In the genomic region with DNA sequence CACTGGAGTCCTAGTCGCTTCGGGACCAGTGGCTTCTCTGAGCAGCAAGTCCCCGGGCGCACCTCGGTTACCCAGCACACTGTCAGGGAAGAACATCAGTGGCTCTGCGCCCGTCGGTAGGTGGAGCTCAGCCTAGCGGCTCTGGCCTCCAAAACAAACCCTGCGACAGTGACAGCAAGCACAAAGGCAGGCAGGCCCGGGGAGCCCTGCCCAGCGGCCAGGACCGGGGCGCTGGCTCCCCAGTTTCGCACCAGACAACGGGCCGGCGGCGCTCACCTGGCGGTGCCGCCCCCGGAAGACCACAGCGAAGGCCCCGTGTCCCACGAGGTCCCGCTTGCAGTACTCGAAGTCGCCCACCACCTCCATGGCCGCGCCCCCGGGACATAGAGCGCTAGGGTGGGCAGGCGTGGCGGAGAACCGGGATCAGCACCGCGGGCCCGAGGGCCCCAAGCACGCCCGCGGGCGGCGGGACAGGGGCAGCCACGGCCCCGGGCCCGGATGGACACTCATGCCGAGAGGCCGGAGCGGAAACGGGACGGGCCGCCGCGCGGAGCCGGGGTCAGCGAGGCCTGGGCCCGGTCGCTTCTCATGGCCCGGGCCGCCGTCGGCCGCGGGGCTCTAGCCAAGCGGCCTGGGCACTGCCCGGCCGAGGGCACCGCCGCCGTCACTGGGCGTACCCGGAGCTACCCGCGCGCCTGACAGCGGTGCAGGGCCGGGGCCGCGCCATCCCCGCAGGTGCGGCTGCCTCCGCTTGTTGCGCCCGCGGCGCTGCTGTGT, we compare ENCODE assay signal across 8 mouse cellular contexts. TPM values are rescaled to one million over a fixed set of nuclear protein-coding genes. Genes with fewer than 3 reads are reported as not detected.
DNase-seq lines count a peak whose midpoint lies in the region; ATAC-seq and TF ChIP-seq lines count a peak whose summit lies in the region.

No protein-coding gene starts in this region.

- peak overlapping the region; percentile 74 for H3K4me2 ChIP-seq in forebrain, postnatal 0 days (ENCODE audit: low read depth)
- H3K4me2 ChIP-seq in lung, embryonic 14.5 days: peak overlapping the region; percentile 94

- peak overlapping the region; percentile 81 for H3K27ac ChIP-seq in cerebellum, adult 2 months (ENCODE audit: insufficient read depth, low read length)
- peak overlapping the region; percentile 96 for H3K27ac ChIP-seq in forebrain, postnatal 0 days (ENCODE audit: low read depth, low read length)
- peak overlapping the region; percentile 87 for H3K27ac ChIP-seq in lung, embryonic 14.5 days (ENCODE audit: low read depth)

- no peak; the same call in 1 of the 2 replicates for TF ChIP-seq CTCF in cerebellum, adult 2 months (IDR thresholded peaks at IDR 0.05; ENCODE audit: borderline replicate concordance, insufficient read depth, low read depth, low read length)
- TF ChIP-seq CTCF in forebrain, postnatal 0 days (IDR thresholded peaks at IDR 0.05; ENCODE audit: low read depth): peak; percentile 72
- peak; percentile 64 for TF ChIP-seq CTCF in lung, embryonic 14.5 days (IDR thresholded peaks at IDR 0.05; ENCODE audit: low read depth)

- no peaks in the 10 kb centered on the region for H3K27me3 ChIP-seq in cerebellum, adult 2 months (ENCODE audit: control insufficient read depth, insufficient read depth, low read length)
- H3K27me3 ChIP-seq in forebrain, postnatal 0 days (ENCODE audit: insufficient read depth, low read length): no peaks in the 10 kb centered on the region
- H3K27me3 ChIP-seq in lung, embryonic 14.5 days (ENCODE audit: insufficient read depth, low read length): no peaks in the 10 kb centered on the region

- peak overlapping the region; percentile 92 for H3K9ac ChIP-seq in forebrain, postnatal 0 days
- peak overlapping the region; percentile 95 for H3K9ac ChIP-seq in lung, embryonic 14.5 days

- peak; percentile 85 for ATAC-seq in forebrain, postnatal 0 days
- peak; percentile 86 for ATAC-seq in lung, embryonic 14.5 days (ENCODE audit: insufficient read depth)
- peak; percentile 82 for ATAC-seq in neutrophil, adult 5-6 weeks (ENCODE audit: extremely low read depth, insufficient number of reproducible peaks, low FRiP score, poor library complexity, severe bottlenecking)

- H3K36me3 ChIP-seq in forebrain, postnatal 0 days (ENCODE audit: insufficient read depth): 0 out of 2 replicates have a peak, but pooled peaks cover 6% of the 10 kb centered on the region
- H3K36me3 ChIP-seq in lung, embryonic 14.5 days (ENCODE audit: insufficient read depth): 0 out of 2 replicates have a peak, but pooled peaks cover 7% of the 10 kb centered on the region

- no peaks in the 10 kb centered on the region for H3K9me3 ChIP-seq in forebrain, postnatal 0 days (ENCODE audit: low read length)
- no peaks in the 10 kb centered on the region for H3K9me3 ChIP-seq in lung, embryonic 14.5 days (ENCODE audit: low read depth, low read length)

- peak; percentile 82 for DNase-seq in MEL-GATA-1-ER (ENCODE audit: extremely low read depth, low read depth)
- DNase-seq in cerebellum, adult 2 months: peak; percentile 91
- peak; percentile 87 for DNase-seq in forebrain, postnatal 0 days
- DNase-seq in heart, postnatal 4 days: peak; percentile 81
- peak; percentile 76 to 83 for DNase-seq in layer of hippocampus, adult 8-10 months (ENCODE audit: low spot score in 2 of 2)
- DNase-seq in lung, embryonic 14.5 days: peak; percentile 88
- peak; percentile 76 for DNase-seq in testis, postnatal 14 days (ENCODE audit: low spot score)

- WGBS in cerebellum, adult 2 months: under 1% methylated on average over 87 of the region's 87 CpGs
- WGBS in forebrain, postnatal 0 days: under 1% methylated on average over 79 of the region's 87 CpGs
- under 1% methylated on average over 86 of the region's 87 CpGs for WGBS in lung, embryonic 14.5 days

- TF ChIP-seq POLR2A in cerebellum, adult 2 months (IDR thresholded peaks at IDR 0.05; ENCODE audit: borderline replicate concordance, insufficient read depth, low read length): peak; percentile 71; the same call in 1 of the 2 replicates

- H3K4me1 ChIP-seq in cerebellum, adult 2 months (ENCODE audit: control insufficient read depth, insufficient read depth, low read length): no peaks in the 10 kb centered on the region; the same call in 1 of the 2 replicates
- H3K4me1 ChIP-seq in forebrain, postnatal 0 days (ENCODE audit: insufficient read depth): peaks cover 5% of the 10 kb centered on the region
- no peaks in the 10 kb centered on the region for H3K4me1 ChIP-seq in lung, embryonic 14.5 days (ENCODE audit: insufficient read depth)

- H3K4me3 ChIP-seq in cerebellum, adult 2 months (replicated peaks; ENCODE audit: insufficient read depth, low read depth, low read length): peak overlapping the region; percentile 81
- H3K4me3 ChIP-seq in forebrain, postnatal 0 days (ENCODE audit: low read depth, low read length): peak overlapping the region; percentile 91
- H3K4me3 ChIP-seq in lung, embryonic 14.5 days (ENCODE audit: low read depth, low read length): peak overlapping the region; percentile 94

RNA-seq across cellular contexts. Expression of gene Ulk2, which starts 0.5 kb away (rescaled TPM):
- polyA plus RNA-seq in cerebellum, adult 2 months (2012; rRNA removed): 45.4 and 47.5 TPM in 2 replicates
- 130 and 144 TPM in 2 replicates for total RNA-seq in forebrain, postnatal 0 days (2014; rRNA removed)
- 32.1 and 37.8 TPM in 2 replicates for polyA plus RNA-seq in forebrain, postnatal 0 days (2015; fragmentation: Nextera tagmentation; extraction: Ambion mirVana)
- total RNA-seq in heart, postnatal 4 days (2021): 10 to 100 TPM; 30.3 to 32.1 TPM
- 10 to 100 TPM; 63.4 to 75.1 (median 70.3) TPM for total RNA-seq in layer of hippocampus, adult 8-10 months (2022)
- polyA plus RNA-seq in lung, embryonic 14.5 days (2014; fragmentation: Nextera tagmentation; extraction: Ambion mirVana): 20.5 and 20.8 TPM in 2 replicates
- total RNA-seq in neutrophil, adult 5-6 weeks (2017): 41.7 and 47.3 TPM in 2 replicates

Comparison
In these comparisons a context has a peak if more than half of its experiments do, and no peak if none do; other contexts are left out.
1. Peak in every context shown above with its lines: DNase-seq, ATAC-seq, H3K4me3 ChIP-seq and H3K27ac ChIP-seq.